In the genomic region with DNA sequence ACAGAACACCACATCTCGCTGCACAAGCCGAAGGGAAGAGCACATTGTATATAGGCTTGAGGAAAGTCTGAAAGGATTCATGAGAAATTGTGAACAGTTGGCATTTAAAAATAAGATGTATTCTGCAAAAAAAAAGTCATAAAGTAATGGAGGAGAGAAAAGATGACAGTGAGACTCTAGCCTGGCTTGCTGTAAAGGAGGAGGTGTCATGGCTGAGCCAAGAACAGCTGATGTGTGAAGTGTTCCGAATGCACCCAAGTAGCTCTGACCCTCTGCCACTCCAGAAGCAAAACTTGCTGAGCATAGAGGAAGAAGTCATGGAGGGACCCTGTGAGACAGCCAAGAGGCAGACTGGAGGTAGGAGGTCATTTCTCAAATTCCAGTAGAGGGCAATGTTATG, we compare ENCODE assay signal across 20 mouse cellular contexts.
"Had no signal": no experiment of that assay in that cellular context is flagged by ENCODE, and none has a peak within 500 bp of the region (broad histone marks: within the 10 kb centered on the region; RNA-seq: fewer than 3 reads in every experiment).

No protein-coding gene starts in this region.

- H3K4me3 ChIP-seq: lung, embryonic 15.5 days; megakaryocyte, embryonic 14.5 days; midbrain, embryonic 13.5 days; midbrain, embryonic 15.5 days; neural tube, embryonic 12.5 days had no signal

- H3K27me3 ChIP-seq: lung, embryonic 15.5 days; megakaryocyte, embryonic 14.5 days; midbrain, embryonic 13.5 days; midbrain, embryonic 15.5 days; neural tube, embryonic 12.5 days had no signal

- H3K9me3 ChIP-seq: lung, embryonic 15.5 days; megakaryocyte, embryonic 14.5 days; midbrain, embryonic 13.5 days; midbrain, embryonic 15.5 days; neural tube, embryonic 12.5 days had no signal

- H3K36me3 ChIP-seq: lung, embryonic 15.5 days; midbrain, embryonic 13.5 days; midbrain, embryonic 15.5 days; neural tube, embryonic 12.5 days had no signal

- H3K9ac ChIP-seq: liver, postnatal 0 days; lung, embryonic 15.5 days; midbrain, embryonic 13.5 days; midbrain, embryonic 15.5 days; neural tube, embryonic 12.5 days had no signal

- DNase-seq: liver, postnatal 0 days; lung, adult 2 months; lung, postnatal 14 days; lung, postnatal 36 days; retina, postnatal 1 day; right cerebral cortex, adult 18-20 months; right cerebral cortex, postnatal 25 days; right cerebral cortex, postnatal 4 days; spleen, adult 18-20 months; thymus, adult 2 months; thymus, postnatal 25 days; thymus, postnatal 4 days had no signal

- H3K4me1 ChIP-seq: lung, embryonic 15.5 days had no signal

- H3K27ac ChIP-seq: lung, embryonic 15.5 days; macrophage; midbrain, embryonic 13.5 days; midbrain, embryonic 15.5 days; neural tube, embryonic 12.5 days had no signal

- H3K4me2 ChIP-seq: lung, embryonic 15.5 days; midbrain, embryonic 11.5 days; midbrain, embryonic 13.5 days; midbrain, embryonic 15.5 days; neural tube, embryonic 12.5 days had no signal

- ATAC-seq: liver, postnatal 0 days; lung, postnatal 0 days; midbrain, embryonic 13.5 days; midbrain, embryonic 15.5 days had no signal
